Mouse (Mus musculus): Measurements from ENCODE around the gene Haus7.
"Not testable (repeated sequence)": the region's sequence is repeated elsewhere in the genome, so short reads cannot be mapped to it uniquely, and the experiment has no call there.

Gene Haus7

DNA sequence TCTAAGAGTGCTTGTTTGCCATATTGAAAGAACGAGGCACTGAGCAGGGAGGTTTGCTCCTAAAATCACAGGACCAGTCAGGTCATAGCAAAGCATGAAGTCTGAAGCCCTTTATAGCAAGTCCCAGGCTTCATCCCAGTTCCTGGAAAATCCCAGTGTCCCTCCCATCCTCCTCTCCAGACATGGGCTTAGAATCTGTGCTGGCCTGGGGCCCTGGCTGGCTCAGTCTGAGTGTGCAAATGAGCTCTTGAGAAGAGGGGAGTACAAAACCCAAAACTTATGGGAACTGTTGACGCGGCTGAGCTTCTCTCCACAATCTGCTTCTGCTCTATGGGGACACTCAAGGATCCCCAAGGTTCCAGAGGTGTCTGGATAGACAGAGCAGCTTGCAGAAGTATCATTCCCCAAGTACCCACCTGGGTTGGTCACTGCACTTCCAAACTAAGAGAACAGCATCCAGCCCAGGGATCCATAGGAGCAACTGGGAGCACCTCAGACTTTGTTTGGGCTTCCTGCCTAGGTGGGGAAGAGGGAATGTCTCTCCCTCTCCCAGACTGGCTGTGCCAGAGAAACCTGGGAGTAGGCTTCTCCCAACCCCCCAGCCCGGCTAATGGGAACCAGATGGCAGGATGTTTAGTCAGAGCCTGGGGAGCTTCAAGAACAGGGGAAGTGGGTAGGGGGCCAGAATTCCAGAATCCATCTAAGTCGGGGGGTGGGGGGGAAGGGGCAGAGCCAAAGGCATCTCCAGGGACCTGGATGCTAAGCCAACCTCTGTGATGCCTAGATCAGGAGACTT is 8.8 kb upstream of the Haus7 start:
- DNase-seq (ENCODE audit: low read depth) = no peak

DNA sequence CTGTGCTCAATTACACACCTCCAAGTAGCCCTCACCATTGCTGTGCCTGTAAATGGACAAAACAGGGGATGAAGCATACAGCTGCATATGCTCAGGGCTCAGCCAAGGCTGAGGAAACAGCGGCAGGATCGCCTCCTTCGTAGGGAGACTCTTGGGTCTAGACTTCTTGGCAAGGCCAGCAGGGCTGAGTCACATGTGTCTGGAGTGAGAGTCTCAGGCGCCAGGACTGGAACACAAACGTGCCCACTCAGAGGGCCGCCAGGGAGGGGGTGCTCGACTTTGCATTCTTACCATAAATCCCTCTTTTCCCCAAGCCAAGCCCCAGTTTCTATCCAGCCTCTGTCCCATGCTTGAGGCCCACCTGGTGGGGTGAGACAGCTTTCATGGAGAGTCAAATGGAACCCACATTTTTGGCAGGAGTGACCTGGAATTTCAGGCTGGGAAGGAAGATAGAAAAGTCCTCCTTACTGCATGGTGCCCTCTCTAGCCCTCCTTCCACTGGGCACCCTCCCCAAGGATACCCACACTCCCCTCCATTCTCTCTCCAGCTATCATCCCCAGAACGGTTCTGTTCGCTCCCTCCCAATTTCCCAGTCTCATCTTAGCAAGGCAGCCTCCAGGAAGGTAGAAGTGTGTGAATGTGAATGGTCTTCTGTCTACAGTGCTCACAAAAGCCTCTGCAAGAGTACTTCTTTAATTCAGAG is 6.8 kb upstream of the Haus7 start:
- no peak for DNase-seq (ENCODE audit: low read depth)

GRCm38 (mm10) chrX:73460792-73461191 is 1.9 kb upstream of the Haus7 start:
- no peak for DNase-seq (ENCODE audit: low read depth)

DNA sequence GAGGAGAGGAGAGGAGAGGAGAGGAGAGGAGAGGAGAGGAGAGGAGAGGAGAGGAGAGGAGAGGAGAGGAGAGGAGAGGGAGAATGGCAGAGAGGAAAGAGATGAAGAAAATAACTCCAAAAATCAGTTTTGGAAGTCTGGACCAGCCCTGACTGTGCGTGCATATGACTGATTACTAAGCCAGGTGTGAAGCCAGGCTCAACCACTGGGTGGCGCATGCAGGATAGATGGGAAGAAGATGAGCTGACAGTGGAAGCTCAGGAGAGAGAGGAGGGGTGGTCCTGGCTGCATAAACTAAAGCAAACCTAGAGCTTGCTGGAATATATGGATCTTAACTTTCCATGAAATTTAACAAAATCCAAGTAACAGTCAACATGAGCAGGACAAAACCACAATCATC is 6.9 kb downstream of the Haus7 start:
- DNase-seq (ENCODE audit: low read depth) = no peak

DNA sequence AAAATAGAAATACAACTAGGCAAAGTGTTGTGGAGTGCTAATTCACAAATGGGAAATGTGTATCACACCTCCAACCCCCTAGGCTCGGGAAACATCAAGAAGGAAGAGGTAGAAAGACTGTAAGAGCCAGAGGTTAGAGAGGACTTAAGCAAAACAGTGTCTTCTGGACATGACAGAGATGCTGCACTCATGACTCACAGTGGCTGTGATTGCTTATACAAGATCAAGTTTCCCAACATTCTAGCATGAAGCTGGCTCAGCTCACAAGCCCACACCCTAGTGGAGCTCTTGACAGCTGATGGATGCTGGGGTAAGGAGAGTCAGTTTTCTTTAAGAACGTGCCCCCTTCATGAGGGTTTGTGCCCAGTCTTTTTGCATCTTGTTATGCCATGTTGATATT is 17.4 kb downstream of the Haus7 start:
- no peak for DNase-seq (ENCODE audit: low read depth)

GRCm38 (mm10) chrX:73435252-73435651 is 23.6 kb downstream of the Haus7 start, which contains the start of gene Trex2:
TSS of gene Trex2 (minus strand) at chrX:73435344.
- no peak for DNase-seq (ENCODE audit: low read depth)

GRCm38 (mm10) chrX:73432850-73433249 is 26.0 kb downstream of the Haus7 start:
- no peak for DNase-seq (ENCODE audit: low read depth)

DNA sequence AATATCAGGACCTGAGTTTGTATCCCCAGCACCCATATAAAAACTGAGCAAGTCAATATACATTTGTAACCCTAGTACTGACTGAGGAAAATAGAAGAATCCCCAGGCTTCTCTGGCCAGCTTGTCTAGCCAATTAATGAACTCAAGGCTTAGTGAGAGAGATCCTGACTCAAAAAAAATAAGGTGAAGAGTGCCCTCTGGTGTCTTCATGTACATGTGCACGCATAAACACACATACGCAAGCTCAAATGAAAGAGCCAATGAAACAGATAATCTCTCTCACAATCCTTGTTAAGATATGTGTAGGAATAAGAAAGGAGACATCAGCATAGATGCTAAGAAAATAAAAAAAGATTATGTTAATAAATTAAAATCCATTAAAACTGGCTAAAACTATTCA is 28.8 kb downstream of the Haus7 start:
- DNase-seq (ENCODE audit: low read depth) = no peak

GRCm38 (mm10) chrX:73412767-73413166 is 46.1 kb downstream of the Haus7 start:
- no peak for DNase-seq (ENCODE audit: low read depth)

- no peak for DNase-seq (ENCODE audit: low read depth)
Observed at GRCm38 (mm10) chrX:73410880-73411517, 47.8 kb downstream of the Haus7 start, which contains the start of gene Zfp92. TSS of gene Zfp92 (plus strand) at chrX:73411096.

DNA sequence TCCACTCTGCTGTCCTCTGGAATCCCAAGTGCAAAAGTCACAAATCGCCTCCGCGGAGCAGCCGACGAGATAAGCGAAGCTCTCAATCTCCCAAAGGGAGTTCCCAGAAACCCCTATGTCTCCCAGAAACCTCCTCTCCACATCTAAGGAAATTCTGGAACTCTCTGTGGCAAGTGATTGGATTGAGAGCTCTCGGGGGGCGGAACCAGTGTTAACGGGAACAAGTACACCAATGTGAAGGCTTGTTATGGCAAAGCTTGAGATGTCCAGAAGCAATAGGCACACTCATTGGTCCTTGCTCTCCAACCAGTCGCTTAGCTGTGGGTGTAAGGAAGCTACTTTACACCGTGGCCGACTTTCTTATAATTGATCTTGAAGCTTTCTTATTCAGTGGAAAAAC is 57.2 kb downstream of the Haus7 start:
- DNase-seq (ENCODE audit: low read depth) = no peak

DNA sequence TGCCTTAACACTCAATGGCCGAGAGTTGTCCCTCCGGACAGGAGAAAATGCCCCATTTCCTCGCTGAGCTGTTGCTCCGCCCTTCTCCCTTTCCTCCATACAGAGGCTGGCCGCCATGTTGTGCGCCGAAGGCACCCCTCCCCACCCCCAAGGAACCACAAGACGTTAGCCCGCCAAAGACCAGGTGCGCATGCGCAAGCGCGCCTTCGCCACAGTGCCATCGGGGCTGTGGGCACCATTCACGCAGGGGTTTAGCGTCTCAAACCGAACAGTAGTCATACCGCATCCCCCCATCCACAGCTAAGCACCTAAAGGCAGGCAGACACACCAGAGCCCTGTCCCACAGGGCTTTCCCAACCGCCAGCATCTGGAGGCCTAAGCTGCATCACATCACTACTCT is 57.9 kb downstream of the Haus7 start:
- no peak for DNase-seq (ENCODE audit: low read depth)

GRCm38 (mm10) chrX:73398636-73399035 is 60.2 kb downstream of the Haus7 start, which contains the start of gene Gm18336:
TSS of gene Gm18336 (minus strand) at chrX:73398736.
- DNase-seq (ENCODE audit: low read depth) = not testable (repeated sequence)

GRCm38 (mm10) chrX:73396446-73396845 is 62.4 kb downstream of the Haus7 start:
- DNase-seq (ENCODE audit: low read depth) = no peak

DNA sequence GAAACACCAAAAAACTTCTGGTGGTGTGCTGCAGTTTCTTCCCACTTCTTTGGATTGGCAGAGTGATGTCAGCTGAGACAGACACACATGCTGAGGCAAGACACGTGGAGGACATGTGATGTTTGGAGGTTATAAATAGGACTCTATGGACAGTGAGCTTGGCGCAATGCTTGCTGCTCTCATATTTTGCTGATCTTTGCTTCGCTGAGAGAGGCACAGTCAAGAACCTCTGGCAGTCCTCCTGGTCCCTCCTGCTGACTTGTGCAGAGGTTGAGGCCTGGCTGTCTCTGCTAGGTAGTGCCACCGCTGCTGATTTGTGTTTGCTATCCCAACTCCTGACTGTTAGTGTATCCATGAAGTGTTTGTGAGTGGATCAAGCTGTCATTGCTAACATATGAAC is 67.4 kb downstream of the Haus7 start:
- no peak for DNase-seq (ENCODE audit: low read depth)

Data from c-Kit-positive CD71-negative TER-119-negative erythroid progenitor cells, embryonic 14.5 days (primary cell).